Mouse (Mus musculus) spleen, embryonic (tissue): ENCODE measurements at regions not wholly inside any gene's neighbourhood (a gene's known extent, or its start where the extent isn't known, plus 50 kb on each side); places are given as distances from the start of the nearest gene placed in this dataset.

Experiments
- CTCF ChIA-PET: fragments of 350-600 bp; sonication (Branson Sonifier 250); formaldehyde crosslinking; loops from one replicate; lab custom pipeline; 2022; lab: Charles Lee

DNA sequence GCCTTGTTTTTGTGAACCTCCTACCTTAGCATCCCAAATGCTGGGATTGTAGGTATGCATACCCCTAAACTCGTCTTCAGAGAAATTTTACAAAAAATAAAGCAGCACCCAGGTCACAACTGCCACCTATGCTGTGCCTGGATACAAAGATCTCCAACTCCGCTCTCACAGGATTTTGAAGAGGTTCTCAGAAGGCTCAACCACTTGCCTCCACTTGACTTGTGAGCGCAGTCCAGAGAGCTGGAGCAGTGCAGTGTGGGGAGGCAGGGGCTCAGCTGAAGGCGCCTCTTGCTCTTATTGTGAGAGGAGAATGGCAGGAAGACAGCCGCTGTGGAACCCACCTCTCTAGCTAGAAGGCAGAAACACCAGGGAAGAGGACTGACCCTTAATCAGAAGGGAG lies 182.9 kb downstream of the Rap2a start:
- CTCF ChIA-PET, result no interaction called here

GRCm38 (mm10) chr14:120669665-120670064 lies 191.4 kb downstream of the Rap2a start:
- CTCF ChIA-PET, result no interaction called here

DNA sequence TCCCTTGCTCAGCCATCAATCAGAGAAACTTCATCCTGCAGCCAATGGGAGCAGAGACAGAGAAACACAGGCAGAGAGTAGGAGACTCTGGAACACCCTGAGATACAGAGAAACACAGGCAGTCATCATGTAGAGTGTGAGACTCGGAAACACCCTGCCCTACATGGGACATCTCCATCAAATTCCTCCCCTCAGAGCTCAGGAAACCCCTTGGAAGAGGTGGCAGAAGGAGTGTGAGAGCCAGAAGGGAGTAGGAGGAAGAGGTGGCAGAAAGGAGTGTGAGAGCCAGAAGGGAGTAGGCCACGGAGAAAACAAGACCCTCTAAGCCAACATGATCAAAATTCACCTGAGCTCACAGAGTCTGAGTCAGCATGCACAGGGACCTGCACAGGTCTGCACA lies 197.5 kb downstream of the Rap2a start:
- CTCF ChIA-PET, result no interaction called here

- CTCF ChIA-PET, result no interaction called here
Measured at GRCm38 (mm10) chr14:120678533-120678932, 200.3 kb downstream of the Rap2a start.

DNA sequence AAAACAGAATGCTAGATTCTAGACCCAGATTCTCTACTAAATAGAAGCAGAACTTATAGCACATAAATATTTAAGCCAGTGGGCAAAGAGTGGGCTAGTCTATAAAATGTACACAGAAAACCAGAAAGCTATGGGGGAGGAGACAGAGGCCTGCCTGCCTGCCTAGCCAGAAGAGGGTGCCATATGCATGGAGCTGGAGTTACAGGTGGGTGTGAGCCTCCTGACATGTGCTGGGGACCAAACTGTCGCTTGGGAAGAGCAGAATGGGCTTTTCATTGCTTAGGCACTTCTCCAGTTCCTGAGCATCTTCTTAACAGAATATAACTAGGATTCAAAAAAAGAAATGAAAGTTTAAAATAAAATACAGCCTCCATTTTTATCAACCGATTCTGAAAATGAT lies 200.8 kb downstream of the Rap2a start:
- CTCF ChIA-PET, result no interaction called here

GRCm38 (mm10) chr14:120680272-120680671 lies 202.0 kb downstream of the Rap2a start:
- CTCF ChIA-PET, result interaction anchor here (0.7 kb wide), 1 partner anchor 1279 kb away, joined by 7 read pairs; no protein-coding TSS in a partner anchor

DNA sequence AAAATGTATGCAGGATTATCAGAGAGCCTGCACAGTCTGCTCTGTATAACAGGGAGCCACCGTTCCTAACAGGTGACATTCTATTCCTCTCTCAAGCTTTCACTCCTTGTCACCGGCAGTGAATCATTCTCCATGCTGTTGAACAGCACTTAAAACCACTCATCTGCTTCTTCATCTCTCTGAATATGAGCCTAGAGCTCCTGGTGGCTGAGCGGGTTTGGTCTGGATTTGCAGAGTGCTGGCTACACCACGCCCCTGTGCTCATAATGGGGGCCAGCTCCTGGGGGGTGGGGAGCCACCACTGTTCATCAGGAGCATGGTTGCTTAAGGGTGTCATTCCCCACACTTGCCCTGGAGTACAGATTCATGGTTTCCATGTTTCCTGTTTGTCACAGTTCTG lies 207.0 kb downstream of the Rap2a start:
- CTCF ChIA-PET, result no interaction called here

GRCm38 (mm10) chr14:120685877-120686276 lies 207.6 kb downstream of the Rap2a start:
- CTCF ChIA-PET, result no interaction called here

DNA sequence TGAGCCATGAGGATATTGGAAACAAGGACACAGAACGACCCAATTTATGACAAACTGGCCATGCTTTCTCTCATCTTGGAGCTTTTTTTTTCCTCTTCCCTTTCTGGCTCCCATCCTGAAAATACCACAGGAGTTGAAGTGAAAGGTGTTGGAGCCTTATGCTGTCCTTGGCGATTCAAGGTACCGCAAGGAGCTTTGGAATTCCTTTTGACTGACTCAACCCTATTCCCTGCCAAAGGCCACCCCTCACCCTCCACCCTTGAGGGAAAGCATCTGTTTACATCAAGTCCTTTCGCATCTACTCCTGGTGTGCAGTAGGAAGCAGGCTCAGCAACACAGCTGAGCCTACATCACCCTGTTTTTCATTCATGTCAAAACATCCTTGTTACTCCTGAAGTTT lies 208.5 kb downstream of the Rap2a start:
- CTCF ChIA-PET, result no interaction called here

DNA sequence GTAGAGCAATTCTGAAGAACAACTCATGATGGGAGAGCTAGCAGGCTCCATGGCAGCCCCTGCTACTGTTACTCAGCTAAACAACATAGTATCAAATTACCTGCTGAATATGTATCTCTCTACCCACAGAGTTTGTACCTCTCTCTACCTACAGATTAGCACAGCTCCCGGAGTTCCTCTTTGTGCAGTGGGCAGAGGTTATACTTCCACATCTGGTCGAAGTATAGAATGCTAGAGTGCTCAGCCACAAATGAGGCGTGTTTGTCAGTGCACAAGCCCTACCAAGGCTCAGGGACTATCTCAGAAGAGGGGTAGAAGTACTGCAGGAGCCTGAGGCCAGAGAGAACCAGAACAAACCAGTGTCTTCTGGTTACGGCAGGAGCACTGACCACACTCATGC lies 211.6 kb upstream of the Ipo5 start:
- CTCF ChIA-PET, result no interaction called here

DNA sequence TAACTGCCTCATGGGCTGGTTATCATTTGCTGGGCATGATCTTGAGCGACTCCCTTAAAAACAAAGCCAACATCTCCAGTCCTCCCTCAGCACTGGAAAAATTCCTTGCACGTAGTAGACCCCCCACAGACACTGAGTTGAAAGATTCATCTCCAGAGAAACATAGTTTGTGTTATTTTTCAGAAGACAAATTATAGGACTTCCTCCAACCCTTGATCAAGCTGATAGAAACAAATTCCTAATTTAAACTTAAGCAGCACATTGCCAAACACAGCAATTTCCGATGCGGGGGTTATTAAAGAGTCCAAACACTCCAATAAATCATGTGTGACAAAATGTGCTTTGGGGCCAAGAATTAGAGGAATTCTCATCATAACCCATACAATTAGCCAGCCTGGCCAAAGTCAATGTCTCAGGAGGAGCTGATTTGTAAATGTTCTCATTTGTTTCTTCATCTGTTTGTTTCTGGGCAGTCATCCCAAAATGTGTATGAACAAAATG lies 205.7 kb upstream of the Ipo5 start:
- CTCF ChIA-PET, result no interaction called here

- CTCF ChIA-PET, result no interaction called here
Measured at GRCm38 (mm10) chr14:120710782-120711181, 200.2 kb upstream of the Ipo5 start.

- CTCF ChIA-PET, result no interaction called here
Measured at GRCm38 (mm10) chr14:120720464-120721445, 190.3 kb upstream of the Ipo5 start.

DNA sequence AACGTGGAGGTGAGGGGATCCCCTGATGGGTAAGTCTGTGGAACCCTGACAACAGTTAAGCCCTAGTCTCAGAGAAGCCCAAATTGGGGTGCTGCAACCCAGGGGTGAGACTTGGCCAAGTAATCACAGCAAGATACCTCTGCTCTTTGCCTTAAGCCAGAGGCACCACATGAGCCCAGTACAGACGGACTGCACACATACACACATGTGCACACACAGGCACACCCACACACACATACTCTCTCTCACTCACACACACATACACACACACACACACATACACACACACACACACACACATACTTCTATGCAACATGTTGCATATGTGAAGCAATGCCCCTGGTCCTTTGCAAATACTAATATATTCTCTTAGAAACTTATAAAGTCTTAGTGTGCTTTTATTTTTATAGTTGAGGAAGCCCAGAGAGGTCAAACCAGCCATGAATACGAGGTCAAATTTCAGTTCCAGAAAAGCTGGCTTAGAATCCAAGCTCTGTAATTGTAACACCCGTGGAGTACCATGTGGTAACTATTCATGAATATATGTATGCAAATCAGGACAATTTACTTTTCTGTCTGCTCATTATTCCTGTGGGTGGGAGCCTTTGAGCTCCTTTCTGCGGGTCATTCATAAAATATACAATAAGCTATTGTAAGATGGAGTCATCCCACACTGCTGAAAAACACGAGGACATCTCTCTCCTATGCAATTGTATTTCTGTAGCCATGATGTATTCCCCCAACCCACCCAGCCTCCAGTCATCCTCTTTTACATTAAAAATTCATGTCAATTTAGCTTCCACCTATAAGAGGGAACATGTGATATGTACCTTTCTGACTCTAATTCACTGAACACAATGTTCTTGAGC lies 189.2 kb upstream of the Ipo5 start:
- CTCF ChIA-PET, result no interaction called here

GRCm38 (mm10) chr14:120722546-120723112 lies 188.4 kb upstream of the Ipo5 start:
- CTCF ChIA-PET, result no interaction called here

DNA sequence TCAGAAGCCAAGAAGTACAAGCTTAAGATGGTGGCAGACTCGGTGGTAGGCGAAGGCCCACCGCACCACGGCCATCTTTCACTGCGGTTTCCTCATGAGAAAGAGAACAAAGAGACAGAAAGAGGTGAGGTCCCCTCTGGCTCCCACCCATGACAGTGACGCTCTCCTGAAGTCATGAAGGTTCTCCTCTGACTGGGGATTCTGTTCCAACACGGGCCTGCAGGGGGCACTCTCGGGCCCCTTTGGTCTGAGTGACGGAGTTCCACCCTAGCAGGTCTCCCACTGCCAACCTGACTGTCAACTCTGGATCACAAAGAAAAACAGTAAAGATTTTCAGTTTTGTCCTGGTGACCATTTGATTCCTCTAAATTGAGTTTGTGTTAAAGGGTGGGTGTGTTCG lies 182.9 kb upstream of the Ipo5 start:
- CTCF ChIA-PET, result no interaction called here

DNA sequence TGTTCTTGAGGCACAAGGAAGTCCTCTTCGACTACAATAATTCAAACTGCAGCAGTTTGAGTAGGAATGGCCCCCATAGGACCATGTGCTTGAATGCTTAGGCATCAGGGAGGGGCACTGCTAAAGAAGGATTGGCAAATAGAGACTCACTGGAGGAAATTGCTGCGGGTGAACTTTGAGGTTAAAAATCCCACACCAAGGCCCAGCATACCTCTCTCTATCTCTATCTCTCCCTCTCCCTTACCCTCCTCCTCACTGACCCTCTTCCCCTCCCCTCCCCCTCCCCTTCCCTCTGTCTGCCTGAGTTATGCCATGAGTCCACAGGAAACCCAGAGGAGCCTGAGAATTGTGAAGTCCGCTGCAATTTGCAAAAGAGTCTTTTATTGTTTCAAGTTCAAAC lies 180.8 kb upstream of the Ipo5 start:
- CTCF ChIA-PET, result no interaction called here

GRCm38 (mm10) chr14:120731679-120732281 lies 179.2 kb upstream of the Ipo5 start:
- CTCF ChIA-PET, result no interaction called here

DNA sequence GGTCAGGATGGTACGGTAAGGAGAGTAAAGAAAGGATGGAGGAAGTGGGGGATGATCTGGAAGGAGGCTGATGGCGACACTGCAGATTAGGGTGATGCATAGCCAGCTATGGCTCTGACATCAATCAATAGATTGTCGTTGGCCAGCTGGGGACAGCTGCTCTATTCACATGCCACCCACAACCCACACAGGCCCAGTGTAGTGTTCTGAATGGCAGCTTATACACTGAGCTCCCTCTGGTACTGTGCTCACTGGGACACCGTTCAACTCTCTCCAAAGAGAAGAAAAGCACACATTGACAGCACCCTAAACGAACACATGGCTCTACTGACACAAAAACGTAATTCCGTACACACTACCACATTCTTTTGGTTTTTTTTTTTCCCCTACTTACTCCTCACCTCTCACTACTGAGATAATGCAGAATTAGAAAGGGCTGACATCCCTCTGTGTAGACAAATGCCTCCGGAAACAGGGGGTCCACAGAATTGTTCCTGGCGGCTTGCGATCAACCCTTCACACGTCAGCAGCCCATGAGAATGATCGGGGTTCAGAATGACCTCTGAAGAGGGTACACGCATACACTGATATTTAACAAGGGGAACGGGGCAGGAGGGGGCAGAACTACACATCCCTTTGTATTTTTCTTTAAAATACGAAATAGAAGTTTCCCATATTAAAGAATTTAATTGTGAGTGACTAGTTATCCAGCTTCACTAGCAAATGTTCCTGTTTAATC lies 178.5 kb upstream of the Ipo5 start:
- CTCF ChIA-PET, result no interaction called here

GRCm38 (mm10) chr14:120741492-120742054 lies 169.5 kb upstream of the Ipo5 start:
- CTCF ChIA-PET, result no interaction called here

DNA sequence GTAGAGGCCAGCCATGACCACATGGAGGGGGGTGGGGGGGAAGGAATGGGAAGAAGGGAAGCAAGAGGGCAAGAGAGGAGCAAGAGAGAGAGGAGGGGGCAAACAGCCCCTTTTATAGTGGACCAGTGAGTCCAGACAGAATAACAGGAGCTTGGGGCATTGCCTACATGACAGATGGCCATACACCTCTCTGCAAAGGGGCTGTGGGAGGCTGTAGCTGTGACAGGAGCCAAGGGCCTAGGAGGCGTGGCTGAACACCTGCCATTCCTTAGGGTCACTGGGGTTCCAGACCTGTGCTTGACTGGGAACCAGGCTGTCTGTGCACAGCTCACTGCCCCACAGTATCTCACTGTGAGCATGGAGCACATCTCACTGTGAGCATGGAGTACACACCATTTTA lies 157.0 kb upstream of the Ipo5 start:
- CTCF ChIA-PET, result no interaction called here
